Mouse (Mus musculus): ENCODE results near the gene Hif3a.

GRCm38 (mm10) chr7:17004716-17005115 lies 57.5 kb downstream of the Hif3a start:
- TF ChIP-seq POLR2A (IDR thresholded peaks at IDR 0.05; ENCODE audit: insufficient read depth, low read length) (no peak), CTCF (IDR thresholded peaks at IDR 0.05; ENCODE audit: low read depth, low read length) (no peak)
